Mouse (Mus musculus) embryo, embryonic 11 days (tissue): Measurements from ENCODE around the gene Actn4.

ENCODE experiments used
- DNase-seq: peaks from one replicate; pipeline ENCODE4 v3.0.0-alpha.2; 2015

The Actn4 gene

GRCm38 (mm10) chr7:28961927-28962670, at the start of gene Actn4:
Gene Actn4 (minus strand): TSS chr7:28962340.
- peak; percentile 100 for DNase-seq

- DNase-seq: no peak
These were observed 46.6 kb upstream of the Actn4 start for GRCm38 (mm10) chr7:29008714-29009113.

GRCm38 (mm10) chr7:29008171-29008570, 46.0 kb upstream of the Actn4 start:
- DNase-seq: no peak

- no peak for DNase-seq
These were observed 45.3 kb upstream of the Actn4 start for GRCm38 (mm10) chr7:29007224-29008101.

- peak; percentile 87 for DNase-seq
These were observed 38.8 kb upstream of the Actn4 start for GRCm38 (mm10) chr7:29000651-29001605.

- DNase-seq: no peak
These were observed 31.3 kb upstream of the Actn4 start for GRCm38 (mm10) chr7:28993402-28993801.

- DNase-seq: no peak
These were observed 30.9 kb upstream of the Actn4 start for GRCm38 (mm10) chr7:28992997-28993396.

- DNase-seq: no peak
These were observed 29.5 kb upstream of the Actn4 start for GRCm38 (mm10) chr7:28991616-28992015.

GRCm38 (mm10) chr7:28990766-28991273, 28.7 kb upstream of the Actn4 start:
- DNase-seq: no peak

GRCm38 (mm10) chr7:28985207-28985606, 23.1 kb upstream of the Actn4 start:
- DNase-seq: no peak

GRCm38 (mm10) chr7:28984452-28984851, 22.3 kb upstream of the Actn4 start:
- DNase-seq: no peak

- DNase-seq: no peak
These were observed 21.7 kb upstream of the Actn4 start for GRCm38 (mm10) chr7:28983849-28984248.

- DNase-seq: no peak
These were observed 21.0 kb upstream of the Actn4 start for GRCm38 (mm10) chr7:28983141-28983564.

GRCm38 (mm10) chr7:28982274-28983013, 20.3 kb upstream of the Actn4 start:
- DNase-seq: no peak

- peak; percentile 100 for DNase-seq
These were observed 19.6 kb upstream of the Actn4 start, which contains the start of the genes Eif3k and Map4k1 for GRCm38 (mm10) chr7:28981651-28982273. Gene Eif3k (minus strand): TSS chr7:28981864. Gene Map4k1 (plus strand): TSS chr7:28982050.

GRCm38 (mm10) chr7:28977556-28977955, 15.4 kb upstream of the Actn4 start:
- DNase-seq: no peak

- DNase-seq: no peak
These were observed 10.9 kb upstream of the Actn4 start for GRCm38 (mm10) chr7:28973025-28973424.

- peak; percentile 83 for DNase-seq
These were observed 10.4 kb upstream of the Actn4 start for GRCm38 (mm10) chr7:28972542-28972985.

GRCm38 (mm10) chr7:28971770-28972269, 9.7 kb upstream of the Actn4 start:
- no peak for DNase-seq

- DNase-seq: no peak
These were observed 8.9 kb upstream of the Actn4 start for GRCm38 (mm10) chr7:28971029-28971428.
